ENCODE assay signal across 9 mouse cellular contexts in the genomic region with DNA sequence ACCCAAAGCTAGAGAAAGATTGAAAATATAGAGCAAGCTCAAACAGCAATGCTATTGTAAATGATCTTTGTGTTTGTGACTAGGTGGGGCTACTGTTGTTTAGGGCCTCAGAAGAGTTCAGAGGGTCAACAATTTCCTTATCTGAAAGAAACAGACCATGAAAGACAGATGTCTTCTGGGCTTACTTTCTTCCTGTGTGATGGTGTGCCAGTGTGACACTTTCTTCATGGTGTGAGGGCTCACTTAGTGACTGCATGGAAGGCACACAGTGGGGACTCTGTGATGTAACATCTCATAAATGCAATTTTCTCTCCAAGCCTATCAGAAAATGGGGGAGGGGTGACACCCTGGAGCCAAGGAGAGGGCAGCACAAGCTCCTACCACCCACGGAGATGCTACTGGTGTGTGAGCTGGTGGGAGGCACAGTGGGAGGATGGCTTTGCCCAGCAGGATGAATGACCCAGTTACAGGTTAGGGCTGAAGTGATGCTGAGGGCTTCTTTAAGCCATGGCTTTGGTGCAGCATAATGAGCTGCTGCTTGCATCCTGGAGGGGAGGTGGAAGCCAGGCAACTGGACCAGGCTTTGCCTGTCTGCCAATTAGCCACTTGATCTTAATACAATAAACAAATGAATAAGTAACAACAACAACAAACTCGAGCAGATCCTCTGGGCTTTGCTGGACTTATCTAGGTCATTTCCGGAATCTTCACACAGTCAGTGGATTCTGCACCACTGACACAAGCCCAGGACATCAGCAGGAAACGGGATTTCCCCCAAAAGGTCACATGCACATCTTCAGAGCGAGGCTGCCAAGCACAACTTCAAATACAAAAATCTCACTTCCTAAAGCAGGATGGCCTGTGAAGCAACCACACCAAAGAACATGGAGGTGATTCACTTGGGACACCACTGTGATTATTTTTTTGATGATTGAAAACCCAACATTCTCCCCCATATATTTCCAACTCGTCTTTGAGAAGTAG. TPM values are rescaled to one million over a fixed set of nuclear protein-coding genes. Genes with fewer than 3 reads are reported as not detected.
DNase-seq lines count a peak whose midpoint lies in the region; ATAC-seq lines count a peak whose summit lies in the region.
"Had no signal": no experiment of that assay in that cellular context is flagged by ENCODE, and none has a peak within 500 bp of the region (broad histone marks: within the 10 kb centered on the region; RNA-seq: fewer than 3 reads in every experiment).

No protein-coding gene starts in this region.

- H3K9ac ChIP-seq in midbrain, embryonic 13.5 days (replicated peaks): no peak overlapping the region
- peak overlapping the region; percentile 42; the same call in 1 of the 2 replicates for H3K9ac ChIP-seq in liver, embryonic 11.5 days (ENCODE audit: low read depth, low read length)
- H3K9ac ChIP-seq: embryonic facial prominence, embryonic 12.5 days had no signal

- no peak overlapping the region for H3K4me3 ChIP-seq in midbrain, embryonic 10.5 days
- no peak overlapping the region for H3K4me3 ChIP-seq in midbrain, embryonic 13.5 days (replicated peaks)
- H3K4me3 ChIP-seq in liver, embryonic 11.5 days (ENCODE audit: low read depth, low read length): no peak overlapping the region
- H3K4me3 ChIP-seq: embryonic facial prominence, embryonic 12.5 days had no signal

- H3K4me1 ChIP-seq in midbrain, embryonic 10.5 days: peaks cover 60% of the 10 kb centered on the region
- H3K4me1 ChIP-seq in midbrain, embryonic 13.5 days (replicated peaks): peaks cover 35% of the 10 kb centered on the region
- H3K4me1 ChIP-seq in liver, embryonic 11.5 days (replicated peaks; ENCODE audit: control insufficient read depth, insufficient read depth, low read length): peaks cover 42% of the 10 kb centered on the region
- H3K4me1 ChIP-seq: embryonic facial prominence, embryonic 12.5 days had no signal

- 43% methylated on average over 6 of the region's 6 CpGs for WGBS in midbrain, embryonic 10.5 days
- 50% methylated on average over 6 of the region's 6 CpGs for WGBS in midbrain, embryonic 13.5 days
- 18% methylated on average over 6 of the region's 6 CpGs for WGBS in liver, embryonic 11.5 days

- no peak for ATAC-seq in midbrain, embryonic 13.5 days
- peak; percentile 75 for ATAC-seq in liver, embryonic 11.5 days (replicated peaks; ENCODE audit: low FRiP score)

- H3K9me3 ChIP-seq in midbrain, embryonic 10.5 days (replicated peaks): no peaks in the 10 kb centered on the region
- no peaks in the 10 kb centered on the region for H3K9me3 ChIP-seq in midbrain, embryonic 13.5 days
- H3K9me3 ChIP-seq in liver, embryonic 11.5 days (ENCODE audit: control insufficient read depth, low read length): no peaks in the 10 kb centered on the region
- H3K9me3 ChIP-seq: embryonic facial prominence, embryonic 12.5 days had no signal

- H3K4me2 ChIP-seq in midbrain, embryonic 13.5 days (replicated peaks): no peak overlapping the region
- H3K4me2 ChIP-seq in liver, embryonic 11.5 days: peak overlapping the region; percentile 41
- H3K4me2 ChIP-seq: embryonic facial prominence, embryonic 12.5 days had no signal

- no peaks in the 10 kb centered on the region for H3K27me3 ChIP-seq in midbrain, embryonic 10.5 days (ENCODE audit: low read depth, poor library complexity, severe bottlenecking)
- no peaks in the 10 kb centered on the region for H3K27me3 ChIP-seq in midbrain, embryonic 13.5 days
- H3K27me3 ChIP-seq in liver, embryonic 11.5 days (replicated peaks; ENCODE audit: control insufficient read depth, insufficient read depth, low read length): no peaks in the 10 kb centered on the region
- H3K27me3 ChIP-seq: embryonic facial prominence, embryonic 12.5 days had no signal

- H3K27ac ChIP-seq in midbrain, embryonic 10.5 days (replicated peaks): peak overlapping the region; percentile 63
- no peak overlapping the region for H3K27ac ChIP-seq in midbrain, embryonic 13.5 days
- H3K27ac ChIP-seq in liver, embryonic 11.5 days (ENCODE audit: low read depth, low read length): peak overlapping the region; percentile 91
- H3K27ac ChIP-seq: embryonic facial prominence, embryonic 12.5 days had no signal

- no peak for DNase-seq in midbrain, embryonic 10.5 days (ENCODE audit: low spot score)
- peak; percentile 50 for DNase-seq in c-Kit-positive CD71-positive TER-119-negative erythroid progenitor cells, embryonic 14.5 days (ENCODE audit: low read depth)
- no peak for DNase-seq in liver, embryonic 11.5 days (ENCODE audit: low spot score)
- DNase-seq in thymus, postnatal 14 days: peak; percentile 30
- no peak for DNase-seq in frontal cortex, postnatal 14 days (ENCODE audit: low spot score in 2 of 2)
- DNase-seq in layer of hippocampus, adult 11-12 months (ENCODE audit: low spot score): no peak
- DNase-seq: kidney, adult 18-20 months had no signal

- no peaks in the 10 kb centered on the region for H3K36me3 ChIP-seq in midbrain, embryonic 10.5 days
- H3K36me3 ChIP-seq in midbrain, embryonic 13.5 days: no peaks in the 10 kb centered on the region
- H3K36me3 ChIP-seq in liver, embryonic 11.5 days (ENCODE audit: control insufficient read depth, insufficient read depth, low read length): no peaks in the 10 kb centered on the region
- H3K36me3 ChIP-seq: embryonic facial prominence, embryonic 12.5 days had no signal

RNA-seq across cellular contexts. Expression of gene Ralgps2, which starts 46.5 kb away (rescaled TPM):
- polyA plus RNA-seq in midbrain, embryonic 10.5 days (2016; fragmentation: Nextera tagmentation; extraction: Ambion mirVana): 92.8 and 96.8 TPM in 2 replicates
- polyA plus RNA-seq in midbrain, embryonic 13.5 days (2015; fragmentation: Nextera tagmentation; extraction: Ambion mirVana): 132 and 143 TPM in 2 replicates
- polyA plus RNA-seq in liver, embryonic 11.5 days (2014; fragmentation: Nextera tagmentation; extraction: Ambion mirVana): 33.6 and 38.6 TPM in 2 replicates

Comparison
In these comparisons a context has a peak if more than half of its experiments do, and no peak if none do; other contexts are left out.
1. DNase-seq: peak in c-Kit-positive CD71-positive TER-119-negative erythroid progenitor cells, embryonic 14.5 days (single experiment) and thymus, postnatal 14 days (single experiment); none in midbrain, embryonic 10.5 days (single experiment), liver, embryonic 11.5 days (single experiment), frontal cortex, postnatal 14 days (0 of 2) and layer of hippocampus, adult 11-12 months (single experiment).